Mouse (Mus musculus) mesoderm, embryonic 11.5 days (tissue): Measurements from ENCODE around the gene Abhd14b.

ENCODE experiments used
- DNase-seq: peaks from one replicate; pipeline ENCODE4 v3.0.0-alpha.2; 2012; ENCODE audit warnings: low read depth, low spot score

The Abhd14b gene

GRCm38 (mm10) chr9:106429221-106430014, 17.8 kb upstream of the Abhd14b start, which contains the start of gene Rpl29:
Gene Rpl29, plus strand, starts transcription at chr9:106429454.
- DNase-seq: peak; percentile 96

- DNase-seq: no peak
Observed at GRCm38 (mm10) chr9:106430015-106430264, 17.3 kb upstream of the Abhd14b start.

- no peak for DNase-seq
Observed at GRCm38 (mm10) chr9:106433389-106433788, 13.9 kb upstream of the Abhd14b start.

GRCm38 (mm10) chr9:106436566-106436965, 10.7 kb upstream of the Abhd14b start:
- no peak for DNase-seq

GRCm38 (mm10) chr9:106442680-106443079, 4.6 kb upstream of the Abhd14b start:
- DNase-seq: no peak

- no peak for DNase-seq
Observed at GRCm38 (mm10) chr9:106444836-106445235, 2.4 kb upstream of the Abhd14b start.

- DNase-seq: no peak
Observed at GRCm38 (mm10) chr9:106447951-106448350, 692 bp downstream of the Abhd14b start.

- DNase-seq: peak; percentile 63
Observed at GRCm38 (mm10) chr9:106448498-106449031, 1.3 kb downstream of the Abhd14b start.

GRCm38 (mm10) chr9:106449947-106450346, 2.7 kb downstream of the Abhd14b start:
- DNase-seq: no peak

GRCm38 (mm10) chr9:106450661-106451060, 3.4 kb downstream of the Abhd14b start:
- peak; percentile 75 for DNase-seq

GRCm38 (mm10) chr9:106451298-106451697, 4.0 kb downstream of the Abhd14b start:
- no peak for DNase-seq

- DNase-seq: no peak
Observed at GRCm38 (mm10) chr9:106451899-106452298, 4.6 kb downstream of the Abhd14b start.

GRCm38 (mm10) chr9:106452351-106452750, 5.1 kb downstream of the Abhd14b start:
- no peak for DNase-seq

GRCm38 (mm10) chr9:106452821-106453220, 5.6 kb downstream of the Abhd14b start:
- peak; percentile 87 for DNase-seq

GRCm38 (mm10) chr9:106453271-106454070, 6.2 kb downstream of the Abhd14b start, which contains the start of gene Pcbp4:
Gene Pcbp4, plus strand, starts transcription at chr9:106453291.
- DNase-seq: peak; percentile 79

GRCm38 (mm10) chr9:106454071-106454761, 7.0 kb downstream of the Abhd14b start:
- DNase-seq: peak; percentile 47

- peak; percentile 73 for DNase-seq
Observed at GRCm38 (mm10) chr9:106454888-106455681, 7.8 kb downstream of the Abhd14b start.

- peak; percentile 75 for DNase-seq
Observed at GRCm38 (mm10) chr9:106456325-106457162, 9.3 kb downstream of the Abhd14b start.

- DNase-seq: no peak
Observed at GRCm38 (mm10) chr9:106457163-106457559, 9.9 kb downstream of the Abhd14b start.

- no peak for DNase-seq
Observed at GRCm38 (mm10) chr9:106457920-106458319, 10.7 kb downstream of the Abhd14b start.
